Mouse (Mus musculus): ENCODE measurements around the gene Dr1. TPM values are rescaled to one million over a fixed set of nuclear protein-coding genes. Genes with fewer than 3 reads are reported as not detected.
"Not testable (repeated sequence)": the region's sequence is repeated elsewhere in the genome, so short reads cannot be mapped to it uniquely, and the experiment has no call there.

The Dr1 gene
- 39.7 and 41.1 TPM in 2 replicates for polyA plus RNA-seq (2015; fragmentation: Nextera tagmentation; extraction: Ambion mirVana)

DNA sequence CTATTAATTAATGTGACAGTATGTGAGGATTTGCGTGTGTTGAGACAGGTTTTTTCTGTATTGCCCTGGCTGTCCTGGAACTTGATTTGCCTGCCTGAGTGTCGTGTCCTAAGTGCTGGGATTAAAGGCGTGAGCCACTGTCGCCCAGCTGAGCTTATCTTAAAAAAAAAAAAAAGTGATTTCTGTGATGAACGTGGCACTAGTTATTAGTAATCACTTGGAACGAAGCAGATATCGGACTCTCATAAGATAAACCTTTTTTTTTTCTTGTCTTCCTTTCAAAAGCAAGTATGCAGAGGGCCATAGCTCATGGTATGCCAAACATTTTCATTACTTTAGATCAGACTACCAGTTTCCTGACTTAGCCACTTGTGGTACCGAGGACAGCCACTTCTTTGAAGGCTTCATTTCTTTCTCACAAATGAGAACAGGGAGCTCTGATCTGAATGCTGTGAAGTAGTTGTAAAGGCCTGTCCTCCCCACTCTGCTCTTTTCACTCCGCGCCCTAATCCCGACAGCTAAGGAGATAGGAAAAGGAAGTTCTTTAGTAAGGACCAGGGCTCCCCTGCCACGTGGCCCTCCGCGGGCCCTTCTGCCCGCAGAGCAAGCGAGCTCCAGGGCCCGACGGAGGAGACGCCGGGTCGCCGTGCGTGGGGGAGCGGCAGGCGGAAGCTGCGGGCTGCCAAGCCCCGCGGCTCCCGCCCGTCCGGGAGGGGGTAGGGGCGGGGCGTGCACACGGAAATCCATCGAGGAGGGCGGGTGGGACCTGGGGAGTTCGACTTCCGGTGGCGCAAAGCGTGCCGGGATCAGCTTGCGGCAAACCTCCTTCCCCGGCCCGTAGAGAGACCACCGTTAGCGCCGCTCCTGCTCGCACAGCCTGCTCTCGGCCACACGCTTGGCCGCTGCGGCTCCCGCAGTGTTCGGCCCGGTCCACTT, at the start of gene Dr1:
Gene Dr1 (plus strand): TSS at position 771 of the 936 bp plus-strand sequence.
- Histone ChIP-seq H3K4me3 (replicated peaks) (peak within 1 kb of the TSS; percentile 73), H3K27ac (peak within 1 kb of the TSS; percentile 96), H3K4me2 (peak within 1 kb of the TSS; percentile 75), H3K9me3 (no peaks in the 10 kb centered on the region), H3K36me3 (no peaks in the 10 kb centered on the region), H3K27me3 (replicated peaks) (no peaks in the 10 kb centered on the region), H3K4me1 (0 out of 2 replicates have a peak, but pooled peaks cover 5% of the 10 kb centered on the region), H3K9ac (peak within 1 kb of the TSS; percentile 98)
- ATAC-seq (ENCODE audit: insufficient read depth, low FRiP score, low read depth): peak; percentile 96
- whole genome bisulfite sequencing: 2% methylated on average over 54 of the region's 55 CpGs

DNA sequence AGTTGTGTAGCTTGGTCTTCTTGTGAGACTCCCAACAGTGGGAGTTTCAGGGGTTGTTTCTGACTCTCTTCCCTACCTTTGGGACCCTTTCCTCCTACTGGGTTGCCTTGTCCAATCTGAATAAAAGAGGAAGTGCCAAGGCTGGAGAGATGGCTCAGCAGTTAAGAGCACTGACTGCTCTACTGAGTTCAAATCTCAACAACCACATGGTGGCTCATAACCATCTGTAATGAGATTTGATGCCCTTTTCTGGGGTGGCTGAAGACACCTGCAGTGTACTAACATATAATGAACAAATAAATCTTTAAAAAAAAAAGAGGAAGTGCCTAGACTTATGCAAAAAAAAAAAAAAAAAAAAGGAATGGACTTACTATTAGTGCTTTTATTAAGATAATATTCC, 44.6 kb upstream of the Dr1 start:
- Histone ChIP-seq H3K4me2 (no peak overlapping the region), H3K27me3 (replicated peaks) (no peaks in the 10 kb centered on the region), H3K27ac (no peak overlapping the region)

DNA sequence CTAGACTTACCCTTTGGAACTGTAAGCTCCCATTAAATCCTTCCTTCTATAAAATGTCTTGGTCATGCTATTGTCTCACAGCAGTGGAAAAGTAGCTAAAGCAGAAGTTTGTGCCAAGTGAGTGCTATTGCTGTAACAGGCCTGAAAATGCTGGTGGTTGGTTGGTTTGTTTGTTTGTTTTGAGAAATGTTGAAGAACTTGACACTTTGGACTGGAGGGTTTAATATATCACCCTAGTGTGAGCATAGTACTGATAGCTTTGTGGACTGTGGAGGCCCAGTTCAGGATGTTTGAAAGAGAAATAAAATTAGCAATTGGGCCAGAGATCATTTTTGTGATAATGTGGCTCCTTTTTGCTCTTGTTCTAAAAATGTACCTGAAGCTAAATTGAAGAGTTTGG, 42.5 kb upstream of the Dr1 start:
- no peak overlapping the region for H3K4me2 ChIP-seq
- no peak overlapping the region for H3K4me3 ChIP-seq (replicated peaks)
- H3K27me3 ChIP-seq (replicated peaks): no peaks in the 10 kb centered on the region
- no peak overlapping the region for H3K9ac ChIP-seq
- no peak overlapping the region for H3K27ac ChIP-seq
- H3K9me3 ChIP-seq: no peaks in the 10 kb centered on the region
- H3K36me3 ChIP-seq: no peaks in the 10 kb centered on the region
- no peaks in the 10 kb centered on the region for H3K4me1 ChIP-seq
- ATAC-seq (ENCODE audit: insufficient read depth, low FRiP score, low read depth): no peak

More for the DNA sequence above, 44.6 kb upstream of the Dr1 start:
- Histone ChIP-seq H3K4me1 (no peaks in the 10 kb centered on the region), H3K9me3 (no peaks in the 10 kb centered on the region), H3K36me3 (no peaks in the 10 kb centered on the region), H3K9ac (no peak overlapping the region), H3K4me3 (replicated peaks) (no peak overlapping the region)
- no peak for ATAC-seq (ENCODE audit: insufficient read depth, low FRiP score, low read depth)

DNA sequence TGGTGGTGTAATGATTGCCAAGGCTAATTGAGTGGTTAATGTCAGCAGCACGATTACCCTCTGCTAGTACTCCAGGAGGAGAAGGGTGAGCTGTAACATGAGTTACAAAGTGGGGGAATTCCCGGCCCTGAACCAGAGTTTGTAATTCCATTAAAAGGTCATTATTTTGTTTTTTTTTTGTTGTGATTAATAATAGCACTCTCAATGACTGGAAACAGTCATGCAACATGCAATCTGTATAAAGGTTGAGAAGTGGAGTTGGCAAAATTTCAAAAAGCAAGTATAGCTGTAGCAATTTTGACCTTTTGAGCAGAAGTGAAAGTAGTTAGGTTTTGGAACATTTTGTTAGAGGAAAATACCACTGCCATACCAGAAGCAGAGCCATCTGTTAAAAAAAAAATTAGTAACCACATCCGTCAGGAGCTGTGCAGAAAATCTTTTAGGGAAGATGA, 22.4 kb upstream of the Dr1 start:
- no peaks in the 10 kb centered on the region for H3K36me3 ChIP-seq
- no peak overlapping the region for H3K4me2 ChIP-seq
- WGBS: 19% methylated on average over 3 of the region's 3 CpGs
- no peak for ATAC-seq (ENCODE audit: insufficient read depth, low FRiP score, low read depth)
- no peaks in the 10 kb centered on the region for H3K9me3 ChIP-seq
- H3K27me3 ChIP-seq (replicated peaks): no peaks in the 10 kb centered on the region
- H3K4me3 ChIP-seq (replicated peaks): no peak overlapping the region
- H3K4me1 ChIP-seq: no peaks in the 10 kb centered on the region
- H3K27ac ChIP-seq: no peak overlapping the region
- H3K9ac ChIP-seq: no peak overlapping the region

DNA sequence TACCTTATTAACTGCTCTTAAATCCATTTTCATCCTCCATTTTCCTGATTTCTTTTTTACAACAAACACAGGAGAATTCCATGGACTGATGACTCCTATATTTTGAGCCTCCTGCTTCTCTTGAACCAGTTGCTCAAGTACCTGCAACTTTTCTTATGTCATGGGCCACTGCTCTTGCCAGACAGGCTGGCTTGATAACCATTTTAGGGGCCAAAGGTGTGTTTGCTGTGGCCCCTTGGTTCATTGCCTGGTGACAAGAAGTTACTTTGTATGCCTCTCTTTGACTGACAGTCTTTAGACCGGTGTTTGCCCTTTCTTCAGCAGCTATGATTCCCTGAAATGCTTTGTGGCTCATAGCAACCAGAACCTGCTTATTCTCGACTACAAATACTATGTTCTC, 18.7 kb upstream of the Dr1 start:
- no peak overlapping the region for H3K27ac ChIP-seq
- no peaks in the 10 kb centered on the region for H3K36me3 ChIP-seq
- H3K4me1 ChIP-seq: no peaks in the 10 kb centered on the region
- ATAC-seq (ENCODE audit: insufficient read depth, low FRiP score, low read depth): no peak
- 48% methylated on average over 2 of the region's 2 CpGs for WGBS
- H3K9me3 ChIP-seq: no peaks in the 10 kb centered on the region
- no peaks in the 10 kb centered on the region for H3K27me3 ChIP-seq (replicated peaks)
- no peak overlapping the region for H3K4me2 ChIP-seq
- H3K4me3 ChIP-seq (replicated peaks): no peak overlapping the region
- H3K9ac ChIP-seq: no peak overlapping the region

DNA sequence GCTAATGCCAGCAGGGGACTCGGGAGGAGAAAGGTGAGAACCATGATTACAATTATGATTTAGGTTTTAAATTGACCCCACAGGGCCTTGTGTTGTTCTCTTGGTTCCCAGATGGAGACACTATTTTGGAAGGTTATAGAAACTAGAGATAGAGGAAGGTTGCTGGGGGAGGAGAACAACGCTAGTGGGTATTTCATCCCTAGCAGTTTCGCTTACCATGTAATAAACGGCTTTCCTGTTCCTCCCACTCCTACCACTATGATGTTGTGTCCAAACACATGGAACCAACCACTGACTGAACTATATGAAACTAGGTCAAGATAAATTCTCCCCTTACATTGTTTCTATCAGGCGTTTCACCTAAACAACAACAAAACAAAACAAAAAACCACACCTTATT, 13.4 kb upstream of the Dr1 start:
- ATAC-seq (ENCODE audit: insufficient read depth, low FRiP score, low read depth): no peak
- Histone ChIP-seq H3K36me3 (no peaks in the 10 kb centered on the region), H3K9me3 (no peaks in the 10 kb centered on the region), H3K4me1 (no peaks in the 10 kb centered on the region), H3K9ac (no peak overlapping the region), H3K4me2 (no peak overlapping the region), H3K27ac (no peak overlapping the region), H3K4me3 (replicated peaks) (no peak overlapping the region), H3K27me3 (replicated peaks) (no peaks in the 10 kb centered on the region)
- WGBS: 80% methylated on average over 5 of the region's 5 CpGs

DNA sequence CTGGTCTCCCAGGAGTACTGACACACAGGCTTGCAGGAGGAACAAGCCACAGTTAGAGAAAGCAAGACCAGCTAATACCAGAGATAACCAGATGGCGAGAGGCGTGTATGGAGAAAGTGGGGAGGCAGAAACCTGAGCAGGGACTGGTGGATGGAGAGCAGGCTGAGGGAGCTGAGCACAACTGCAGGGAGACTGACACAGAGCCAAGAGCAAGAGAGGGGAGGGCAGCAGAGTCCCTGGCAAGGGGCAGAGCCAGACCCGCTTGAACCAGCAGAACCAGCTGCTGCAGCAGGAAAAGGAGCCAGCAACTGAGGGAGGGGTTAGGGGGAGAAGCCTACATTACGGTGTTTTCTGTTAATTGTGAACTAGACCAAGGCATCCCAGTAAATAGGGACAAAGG, 6.0 kb upstream of the Dr1 start:
- no peak overlapping the region for H3K4me3 ChIP-seq (replicated peaks)
- no peak overlapping the region for H3K9ac ChIP-seq
- ATAC-seq (ENCODE audit: insufficient read depth, low FRiP score, low read depth): peak; percentile 50; the same call in 1 of the 2 replicates

DNA sequence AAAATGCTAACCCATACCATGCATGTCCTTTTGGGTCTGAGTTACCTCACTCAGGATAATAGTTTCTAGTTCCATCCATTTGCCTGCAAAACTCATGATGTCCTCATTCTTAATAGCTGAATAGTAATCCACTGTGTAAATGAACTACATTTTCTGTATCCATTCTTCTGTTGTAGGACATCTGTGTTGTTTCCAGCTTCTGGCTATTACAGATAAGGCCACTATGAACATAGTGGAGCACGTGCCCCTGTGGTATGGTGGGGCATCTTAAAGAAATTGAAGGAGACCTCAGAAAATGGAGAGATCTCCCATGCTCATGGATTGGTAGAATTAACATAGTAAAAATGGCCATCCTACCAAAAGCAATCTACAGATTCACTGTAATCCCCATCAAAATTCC, 4.9 kb upstream of the Dr1 start:
- not testable (repeated sequence) for H3K4me2 ChIP-seq; H3K4me3 ChIP-seq (replicated peaks); H3K9ac ChIP-seq; ATAC-seq (ENCODE audit: insufficient read depth, low FRiP score, low read depth); H3K27ac ChIP-seq; H3K36me3 ChIP-seq; H3K9me3 ChIP-seq; H3K27me3 ChIP-seq (replicated peaks); H3K4me1 ChIP-seq
- 76% methylated on average over 1 of the region's 1 CpGs for WGBS

More for the DNA sequence above, 6.0 kb upstream of the Dr1 start:
- 28% methylated on average over 4 of the region's 4 CpGs for WGBS
- H3K27me3 ChIP-seq (replicated peaks): no peaks in the 10 kb centered on the region
- no peak overlapping the region for H3K27ac ChIP-seq
- no peaks in the 10 kb centered on the region for H3K4me1 ChIP-seq
- H3K36me3 ChIP-seq: no peaks in the 10 kb centered on the region
- no peak overlapping the region for H3K4me2 ChIP-seq
- no peaks in the 10 kb centered on the region for H3K9me3 ChIP-seq

DNA sequence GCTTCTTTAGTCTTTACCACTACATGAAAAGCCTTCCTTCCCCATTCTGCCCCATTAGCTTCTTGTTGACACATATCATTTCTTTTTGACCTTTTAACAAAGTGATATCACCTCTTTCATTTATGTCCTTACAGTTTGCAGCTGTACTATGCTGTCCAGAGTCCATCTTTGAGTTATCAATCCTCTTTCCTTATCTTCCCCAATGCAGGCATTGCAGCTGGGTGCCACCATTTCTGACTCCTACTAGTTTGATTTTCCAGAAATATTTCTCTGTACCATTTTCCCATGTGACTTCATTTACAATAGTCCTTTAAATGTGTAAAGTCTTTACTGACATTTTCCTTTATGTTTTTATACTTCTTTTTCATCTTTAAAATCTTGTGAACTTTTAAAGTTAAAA, 1.7 kb upstream of the Dr1 start:
- Histone ChIP-seq H3K9me3 (no peaks in the 10 kb centered on the region), H3K4me2 (no peak overlapping the region), H3K4me1 (0 out of 2 replicates have a peak, but pooled peaks cover 5% of the 10 kb centered on the region), H3K36me3 (no peaks in the 10 kb centered on the region), H3K27ac (no peak overlapping the region), H3K4me3 (replicated peaks) (no peak overlapping the region), H3K9ac (no peak overlapping the region), H3K27me3 (replicated peaks) (no peaks in the 10 kb centered on the region)
- no peak for ATAC-seq (ENCODE audit: insufficient read depth, low FRiP score, low read depth)

DNA sequence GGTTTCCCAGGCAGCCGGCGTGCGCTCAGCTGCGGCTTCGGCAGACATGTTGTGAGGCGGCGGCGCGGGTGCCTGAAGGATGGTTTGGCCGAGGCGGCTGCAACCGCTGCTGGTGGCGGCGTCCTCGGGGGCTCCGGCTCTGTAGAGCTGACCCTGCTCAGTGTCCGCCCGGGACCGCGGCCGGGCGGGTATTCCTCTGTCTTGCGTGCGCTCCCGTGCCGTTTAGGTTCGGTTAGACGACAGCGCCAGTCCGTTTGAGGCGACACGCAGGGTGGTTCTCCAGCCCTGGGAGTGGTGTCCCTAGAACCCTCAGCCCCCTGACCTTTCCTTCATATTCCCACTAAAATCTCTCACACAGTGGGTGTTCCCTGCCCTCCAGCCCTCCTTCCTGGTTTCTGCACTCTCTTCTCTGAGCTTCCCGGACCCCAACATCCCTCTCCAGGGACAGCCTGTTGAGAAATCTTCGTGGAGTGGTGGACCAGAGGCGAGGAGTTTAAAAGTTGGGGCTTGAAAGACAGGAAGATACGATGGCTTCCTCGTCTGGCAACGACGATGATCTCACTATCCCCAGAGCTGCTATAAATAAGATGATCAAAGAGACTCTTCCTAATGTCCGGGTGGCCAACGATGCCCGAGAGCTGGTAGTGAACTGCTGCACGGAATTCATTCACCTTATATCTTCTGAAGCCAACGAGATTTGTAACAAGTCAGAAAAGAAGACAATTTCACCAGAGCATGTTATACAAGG, 540 bp downstream of the Dr1 start:
- Histone ChIP-seq H3K27ac (peak overlapping the region; percentile 96), H3K4me1 (0 out of 2 replicates have a peak, but pooled peaks cover 5% of the 10 kb centered on the region), H3K9ac (peak overlapping the region; percentile 98), H3K4me3 (replicated peaks) (peak overlapping the region; percentile 73), H3K27me3 (replicated peaks) (no peaks in the 10 kb centered on the region), H3K9me3 (no peaks in the 10 kb centered on the region), H3K4me2 (peak overlapping the region; percentile 75), H3K36me3 (no peaks in the 10 kb centered on the region)
- peak; percentile 38; the same call in 1 of the 2 replicates for ATAC-seq (ENCODE audit: insufficient read depth, low FRiP score, low read depth)
- under 1% methylated on average over 44 of the region's 44 CpGs for WGBS

DNA sequence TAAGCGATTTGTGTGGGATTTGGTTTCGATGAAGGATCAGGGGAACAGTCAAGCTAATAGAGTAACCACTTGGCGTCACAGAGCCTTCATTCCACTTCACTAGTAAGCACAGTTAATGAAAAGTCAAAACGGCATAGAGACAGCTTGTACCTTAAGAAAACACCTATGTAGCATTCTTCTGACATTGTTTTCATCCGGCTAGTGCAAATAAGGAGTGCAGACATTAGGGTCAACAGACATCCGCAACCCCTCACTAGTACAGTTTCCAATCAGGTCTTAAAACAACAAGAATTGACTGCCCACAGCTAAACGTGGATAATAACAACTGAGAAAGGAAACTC, 1.1 kb downstream of the Dr1 start:
- peak overlapping the region; percentile 96; the same call in 1 of the 2 replicates for H3K27ac ChIP-seq
- WGBS: 6% methylated on average over 7 of the region's 7 CpGs
- H3K4me3 ChIP-seq (replicated peaks): peak overlapping the region; percentile 73
- peak overlapping the region; percentile 75 for H3K4me2 ChIP-seq
- ATAC-seq (ENCODE audit: insufficient read depth, low FRiP score, low read depth): no peak
- H3K27me3 ChIP-seq (replicated peaks): no peaks in the 10 kb centered on the region
- H3K4me1 ChIP-seq: 0 out of 2 replicates have a peak, but pooled peaks cover 5% of the 10 kb centered on the region
- no peaks in the 10 kb centered on the region for H3K9me3 ChIP-seq
- peak overlapping the region; percentile 98; the same call in 1 of the 2 replicates for H3K9ac ChIP-seq
- no peaks in the 10 kb centered on the region for H3K36me3 ChIP-seq

DNA sequence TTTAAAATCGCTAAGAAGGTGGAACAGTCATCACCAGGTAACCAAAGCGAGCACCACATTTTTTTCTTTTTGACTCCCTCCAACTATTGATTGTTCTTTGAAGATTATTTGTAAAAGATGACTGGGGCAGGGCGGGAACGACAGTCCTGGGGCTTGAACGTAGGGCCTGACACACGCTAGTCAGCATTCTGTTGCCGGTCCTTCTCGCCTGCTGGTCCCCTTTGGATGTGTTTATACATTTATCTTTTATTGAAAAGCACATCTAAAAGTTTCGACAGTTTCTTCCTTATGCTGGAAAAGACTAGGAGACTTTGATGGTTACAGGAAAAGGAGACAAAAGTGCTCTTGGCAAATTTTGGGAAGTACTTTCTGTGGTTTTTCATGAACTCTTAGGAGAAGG, 1.7 kb downstream of the Dr1 start:
- 29% methylated on average over 9 of the region's 9 CpGs for WGBS
- Histone ChIP-seq H3K36me3 (no peaks in the 10 kb centered on the region), H3K4me1 (0 out of 2 replicates have a peak, but pooled peaks cover 5% of the 10 kb centered on the region)

More for the DNA sequence above, 1.7 kb downstream of the Dr1 start:
- Histone ChIP-seq H3K27ac (no peak overlapping the region), H3K9me3 (no peaks in the 10 kb centered on the region), H3K4me2 (peak overlapping the region; percentile 75), H3K4me3 (replicated peaks) (peak overlapping the region; percentile 73), H3K27me3 (replicated peaks) (no peaks in the 10 kb centered on the region), H3K9ac (no peak overlapping the region; the same call in 1 of the 2 replicates)
- ATAC-seq (ENCODE audit: insufficient read depth, low FRiP score, low read depth): no peak

Measured in stomach, embryonic 15.5 days (tissue).